8 mouse cellular contexts compared by ENCODE assay signal in genomic region chr8:80830724-80831566, GRCm38 (mm10). TPM values are rescaled to one million over a fixed set of nuclear protein-coding genes. Genes with fewer than 3 reads are reported as not detected.
A peak's percentile ranks its signal among the peaks of the same experiment; 100 is the strongest.
DNase-seq lines count a peak whose midpoint lies in the region; ATAC-seq lines count a peak whose summit lies in the region.

No protein-coding gene starts in this region.

- H3K4me3 ChIP-seq in midbrain, embryonic 11.5 days (ENCODE audit: low read depth, low read length) = no peak overlapping the region
- no peak overlapping the region for H3K4me3 ChIP-seq in midbrain, embryonic 10.5 days
- H3K4me3 ChIP-seq in intestine, embryonic 16.5 days (ENCODE audit: low read length) = no peak overlapping the region
- H3K4me3 ChIP-seq in stomach, embryonic 16.5 days (replicated peaks; ENCODE audit: low read length) = no peak overlapping the region

- H3K9ac ChIP-seq in midbrain, embryonic 11.5 days (ENCODE audit: low read length) = no peak overlapping the region
- H3K9ac ChIP-seq in intestine, embryonic 16.5 days (ENCODE audit: low read depth, low read length) = peak overlapping the region; percentile 40; the same call in 1 of the 2 replicates
- H3K9ac ChIP-seq in stomach, embryonic 16.5 days (ENCODE audit: low read length) = 0 out of 2 replicates have a peak overlapping the region, but pooled peaks have one; percentile 9

- peak; percentile 21; the same call in 1 of the 2 replicates for ATAC-seq in cerebellum, adult (ENCODE audit: insufficient number of reproducible peaks, low FRiP score, low TSS enrichment)
- ATAC-seq in midbrain, embryonic 11.5 days (ENCODE audit: low FRiP score) = no peak
- peak; percentile 55 for ATAC-seq in intestine, embryonic 16.5 days
- ATAC-seq in stomach, embryonic 16.5 days (ENCODE audit: insufficient read depth, low FRiP score) = peak; percentile 72
- no peak for ATAC-seq in erythroblast, adult 5-6 weeks (replicated peaks; ENCODE audit: low FRiP score, poor library complexity, severe bottlenecking)

- 85% methylated on average over 11 of the region's 11 CpGs for WGBS in midbrain, embryonic 11.5 days
- 82% methylated on average over 11 of the region's 11 CpGs for WGBS in midbrain, embryonic 10.5 days
- WGBS in intestine, embryonic 16.5 days = 48% methylated on average over 11 of the region's 11 CpGs
- 39% methylated on average over 11 of the region's 11 CpGs for WGBS in stomach, embryonic 16.5 days

- H3K27me3 ChIP-seq in midbrain, embryonic 11.5 days (ENCODE audit: control insufficient read depth, insufficient read depth, low read length) = no peaks in the 10 kb centered on the region
- H3K27me3 ChIP-seq in midbrain, embryonic 10.5 days (ENCODE audit: low read depth, poor library complexity, severe bottlenecking) = no peaks in the 10 kb centered on the region
- H3K27me3 ChIP-seq in intestine, embryonic 16.5 days (replicated peaks; ENCODE audit: control insufficient read depth, insufficient read depth, low read length) = no peaks in the 10 kb centered on the region
- no peaks in the 10 kb centered on the region for H3K27me3 ChIP-seq in stomach, embryonic 16.5 days (ENCODE audit: control insufficient read depth, insufficient read depth, low read length)

- no peaks in the 10 kb centered on the region for H3K36me3 ChIP-seq in midbrain, embryonic 11.5 days (ENCODE audit: control insufficient read depth, insufficient read depth, low read length)
- H3K36me3 ChIP-seq in midbrain, embryonic 10.5 days = no peaks in the 10 kb centered on the region
- H3K36me3 ChIP-seq in intestine, embryonic 16.5 days (ENCODE audit: control insufficient read depth, insufficient read depth, low read length) = no peaks in the 10 kb centered on the region
- no peaks in the 10 kb centered on the region for H3K36me3 ChIP-seq in stomach, embryonic 16.5 days (ENCODE audit: control insufficient read depth, insufficient read depth, low read length)

- no peaks in the 10 kb centered on the region for H3K4me1 ChIP-seq in midbrain, embryonic 11.5 days (ENCODE audit: control insufficient read depth, insufficient read depth, low read length)
- peaks cover 24% of the 10 kb centered on the region for H3K4me1 ChIP-seq in midbrain, embryonic 10.5 days
- peaks cover 19% of the 10 kb centered on the region for H3K4me1 ChIP-seq in intestine, embryonic 16.5 days (ENCODE audit: control insufficient read depth, insufficient read depth, low read length)
- H3K4me1 ChIP-seq in stomach, embryonic 16.5 days (ENCODE audit: control insufficient read depth, insufficient read depth, low read length) = peaks cover 27% of the 10 kb centered on the region

- no peak for DNase-seq in cerebellum, adult 11 months
- peak; percentile 86 for DNase-seq in midbrain, embryonic 11.5 days (ENCODE audit: low spot score, missing footprints)
- no peak for DNase-seq in midbrain, embryonic 10.5 days (ENCODE audit: low spot score)
- no peak for DNase-seq in ovary, postnatal 10 days (ENCODE audit: low spot score)

- no peak overlapping the region for H3K4me2 ChIP-seq in midbrain, embryonic 11.5 days
- H3K4me2 ChIP-seq in intestine, embryonic 16.5 days (ENCODE audit: low read depth, low read length) = peak overlapping the region; percentile 6; the same call in 1 of the 2 replicates
- no peak overlapping the region for H3K4me2 ChIP-seq in stomach, embryonic 16.5 days (ENCODE audit: low read depth, low read length)

- H3K9me3 ChIP-seq in midbrain, embryonic 11.5 days (ENCODE audit: control insufficient read depth, low read length) = no peaks in the 10 kb centered on the region
- H3K9me3 ChIP-seq in midbrain, embryonic 10.5 days (replicated peaks) = no peaks in the 10 kb centered on the region
- H3K9me3 ChIP-seq in intestine, embryonic 16.5 days (ENCODE audit: control insufficient read depth, low read length) = no peaks in the 10 kb centered on the region
- H3K9me3 ChIP-seq in stomach, embryonic 16.5 days (replicated peaks; ENCODE audit: control insufficient read depth, low read length) = no peaks in the 10 kb centered on the region

- no peak overlapping the region for H3K27ac ChIP-seq in midbrain, embryonic 11.5 days (ENCODE audit: low read depth, low read length)
- H3K27ac ChIP-seq in midbrain, embryonic 10.5 days (replicated peaks) = no peak overlapping the region
- peak overlapping the region; percentile 68 for H3K27ac ChIP-seq in intestine, embryonic 16.5 days (ENCODE audit: low read length)
- H3K27ac ChIP-seq in stomach, embryonic 16.5 days (ENCODE audit: low read length) = peak overlapping the region; percentile 79

RNA-seq across cellular contexts. Expression of gene Gab1, which starts 49.4 kb away (rescaled TPM):
- 17.2 and 18.0 TPM in 2 replicates for polyA plus RNA-seq in midbrain, embryonic 11.5 days (2014; fragmentation: Nextera tagmentation; extraction: Ambion mirVana)
- polyA plus RNA-seq in midbrain, embryonic 10.5 days (2016; fragmentation: Nextera tagmentation; extraction: Ambion mirVana) = 12.9 and 13.0 TPM in 2 replicates
- 9.0 and 10.5 TPM in 2 replicates for polyA plus RNA-seq in intestine, embryonic 16.5 days (2015; fragmentation: Nextera tagmentation; extraction: Ambion mirVana)
- 13.6 and 14.6 TPM in 2 replicates for polyA plus RNA-seq in stomach, embryonic 16.5 days (2015; fragmentation: Nextera tagmentation; extraction: Ambion mirVana)
- 4.4 and 7.5 TPM in 2 replicates for total RNA-seq in erythroblast, adult 5-6 weeks (2015; ENCODE audit: low replicate concordance)
- total RNA-seq in erythroblast, adult 5-6 weeks (2017; ENCODE audit: low replicate concordance) = 2.0 and 2.5 TPM in 2 replicates

Comparison
In these comparisons a context has a peak if more than half of its experiments do, and no peak if none do; other contexts are left out.
1. ATAC-seq: peak in cerebellum, adult (single experiment), intestine, embryonic 16.5 days (single experiment) and stomach, embryonic 16.5 days (single experiment); none in midbrain, embryonic 11.5 days (single experiment) and erythroblast, adult 5-6 weeks (single experiment).
2. H3K27ac ChIP-seq: peak in intestine, embryonic 16.5 days (single experiment) and stomach, embryonic 16.5 days (single experiment); none in midbrain, embryonic 11.5 days (single experiment) and midbrain, embryonic 10.5 days (single experiment).